Mouse (Mus musculus) midbrain, embryonic 13.5 days (tissue): ENCODE data around the gene Gcsh. TPM values are rescaled to one million over a fixed set of nuclear protein-coding genes. Genes with fewer than 3 reads are reported as not detected.

Experiments used
- ATAC-seq: fragments of 200-750 bp; cut with Nextera tagmentation; 2 replicates; pipeline ENCODE4 v1.8.0; 2017; ENCODE audit warnings: mild to moderate bottlenecking, moderate TSS enrichment, moderate library complexity
- H3K27ac ChIP-seq: fragments of 300-500 bp; sonication (generic); 2 replicates; pipeline ENCODE4 v1.5.1; 2015; ENCODE audit warnings: inconsistent platforms, mild to moderate bottlenecking, moderate library complexity
- H3K27me3 ChIP-seq: fragments of 300-500 bp; sonication (generic); 2 replicates; pipeline ENCODE4 v1.6.1; 2015; ENCODE audit warnings: mild to moderate bottlenecking, inconsistent platforms
- H3K36me3 ChIP-seq: fragments of 300-500 bp; sonication (generic); 2 replicates; pipeline ENCODE4 v1.6.1; 2015; ENCODE audit warnings: mild to moderate bottlenecking, inconsistent platforms
- H3K4me1 ChIP-seq: fragments of 300-500 bp; sonication (generic); replicated peaks from 2 replicates; pipeline ENCODE4 v1.6.1; 2015; ENCODE audit warnings: inconsistent platforms
- H3K4me2 ChIP-seq: fragments of 300-500 bp; sonication (generic); replicated peaks from 2 replicates; pipeline ENCODE4 v1.6.1; 2015; ENCODE audit warnings: moderate library complexity, mild to moderate bottlenecking, inconsistent platforms
- H3K4me3 ChIP-seq: fragments of 300-500 bp; sonication (generic); replicated peaks from 2 replicates; pipeline ENCODE4 v1.5.1; 2015; ENCODE audit warnings: mild to moderate bottlenecking, inconsistent platforms
- H3K9ac ChIP-seq: fragments of 300-500 bp; sonication (generic); replicated peaks from 2 replicates; pipeline ENCODE4 v1.6.1; 2015; ENCODE audit warnings: mild to moderate bottlenecking, inconsistent platforms
- H3K9me3 ChIP-seq: fragments of 300-500 bp; sonication (generic); 2 replicates; pipeline ENCODE4 v1.6.1; 2016; ENCODE audit warnings: mild to moderate bottlenecking, inconsistent platforms
- WGBS: fragments of 180-500 bp; shearing (Covaris S2); methylation state at CpG from one replicate; pipeline ENCODE4 v1.1.7; 2015; 5-methylcytosine and 5-hydroxymethylcytosine counted together
- polyA plus RNA-seq: library from polyadenylated mRNA; unstranded; fragments of >200 nt; fragmentation: Nextera tagmentation; extraction: Ambion mirVana; gene quantifications from 2 replicates; pipeline ENCODE4 v1.2.1, GENCODE M21; 2015

Gcsh gene
- polyA plus RNA-seq, 1 experiment from 2014 or later: 88.9 TPM

DNA sequence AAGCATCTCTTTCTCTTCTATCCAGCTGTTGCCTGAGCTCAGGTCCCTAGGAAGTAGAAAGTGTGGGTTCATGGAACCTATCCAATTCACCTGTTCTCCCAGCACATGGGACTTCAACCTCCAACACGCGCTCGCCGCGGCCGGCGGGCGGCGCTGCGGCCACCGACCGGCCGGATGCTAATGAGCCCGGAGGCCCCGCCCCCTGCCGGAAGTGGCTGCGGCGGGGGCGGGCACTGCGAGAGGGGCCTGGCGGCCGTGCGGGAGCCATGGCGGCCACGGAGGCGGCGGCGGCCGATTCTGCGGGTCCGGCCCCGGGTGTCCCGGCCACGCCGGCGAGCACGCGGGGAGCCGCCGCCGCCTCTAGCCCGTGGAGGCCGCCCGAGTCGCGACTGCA is 50.2 kb downstream of the Gcsh start, which contains the start of gene Atmin:
Gene Atmin (plus strand): TSS at position 233 of the 394 bp plus-strand sequence.
- peak within 1 kb of the TSS; percentile 90 for H3K4me3 ChIP-seq
- H3K9ac ChIP-seq: peak within 1 kb of the TSS; percentile 93
- WGBS: under 1% methylated on average over 38 of the region's 46 CpGs

DNA sequence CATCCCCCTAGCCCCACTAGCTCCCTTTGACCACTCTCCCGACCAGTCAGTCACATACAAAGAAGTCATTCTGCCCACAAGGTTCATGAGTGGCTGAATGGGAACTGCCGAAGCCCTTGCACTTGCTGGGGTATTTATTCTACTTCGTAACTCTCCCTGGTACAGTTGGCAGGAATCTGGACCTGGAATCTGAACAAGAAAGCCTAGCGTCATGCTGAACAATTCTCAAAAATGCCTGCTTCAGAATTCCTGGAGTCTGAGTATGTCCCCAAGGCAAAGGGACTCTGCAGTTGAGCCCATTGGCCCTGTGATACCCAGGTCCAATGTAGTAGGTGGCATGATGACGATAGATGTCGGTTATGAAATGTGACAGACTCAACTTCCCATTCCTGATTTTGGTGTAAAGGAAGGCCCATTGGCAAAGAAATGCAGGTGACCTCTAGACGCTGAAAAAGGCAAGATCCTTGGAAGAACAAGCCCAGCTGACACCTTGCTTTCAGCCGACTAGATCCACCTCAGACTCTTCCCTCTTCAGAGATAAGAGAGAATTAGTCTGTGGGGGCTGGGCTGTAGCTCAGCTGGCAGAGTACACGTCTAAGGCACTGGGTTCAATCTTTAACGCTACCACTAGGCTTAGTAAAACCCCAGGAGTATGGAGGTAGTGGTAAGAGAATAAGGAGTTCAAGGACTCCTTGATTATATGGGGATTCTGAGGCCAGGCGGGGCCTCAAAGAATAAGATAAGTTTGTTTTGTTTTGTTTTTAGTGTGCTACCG is 50.9 kb downstream of the Gcsh start:
- Histone ChIP-seq H3K27ac (peak overlapping the region; percentile 19; the same call in 1 of the 2 replicates), H3K36me3 (peaks cover 4% of the 10 kb centered on the region; the same call in 1 of the 2 replicates), H3K4me2 (peak overlapping the region; percentile 97; the same call in 1 of the 2 replicates), H3K4me3 (no peak overlapping the region), H3K4me1 (peaks cover 31% of the 10 kb centered on the region), H3K9ac (no peak overlapping the region), H3K9me3 (no peaks in the 10 kb centered on the region), H3K27me3 (no peaks in the 10 kb centered on the region)
- ATAC-seq: no peak
- 80% methylated on average over 12 of the region's 12 CpGs for WGBS

More for the DNA sequence above, 50.2 kb downstream of the Gcsh start, which contains the start of gene Atmin:
- H3K4me1 ChIP-seq: peaks cover 31% of the 10 kb centered on the region
- H3K27ac ChIP-seq: peak within 1 kb of the TSS; percentile 56
- no peaks in the 10 kb centered on the region for H3K9me3 ChIP-seq
- peak within 1 kb of the TSS; percentile 97 for H3K4me2 ChIP-seq
- H3K27me3 ChIP-seq: no peaks in the 10 kb centered on the region
- ATAC-seq: peak; percentile 88
- 0 out of 2 replicates have a peak, but pooled peaks cover 2% of the 10 kb centered on the region for H3K36me3 ChIP-seq

DNA sequence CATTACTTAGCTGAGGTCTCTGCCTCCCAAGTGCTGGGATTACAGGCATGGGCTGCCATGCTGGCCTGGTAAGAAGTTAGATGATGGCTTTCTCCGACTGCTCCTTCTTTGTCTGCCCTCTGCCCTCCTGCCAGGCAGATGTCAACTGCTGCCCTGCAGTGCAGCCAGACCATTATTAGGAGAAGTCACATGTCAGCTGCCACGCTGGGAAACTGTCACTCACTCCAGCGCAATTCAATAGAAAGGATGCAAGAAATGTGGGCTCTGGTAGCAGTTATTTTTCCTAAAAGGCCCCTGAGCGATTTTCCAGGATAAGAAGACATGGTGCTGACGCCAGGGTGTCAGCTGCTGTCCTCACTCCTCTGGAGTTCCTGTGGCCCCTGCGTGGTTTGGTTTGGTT is 57.8 kb downstream of the Gcsh start:
- Histone ChIP-seq H3K9ac (no peak overlapping the region), H3K36me3 (peaks cover 52% of the 10 kb centered on the region), H3K4me1 (no peaks in the 10 kb centered on the region), H3K4me3 (no peak overlapping the region), H3K27ac (no peak overlapping the region), H3K4me2 (no peak overlapping the region), H3K9me3 (no peaks in the 10 kb centered on the region), H3K27me3 (no peaks in the 10 kb centered on the region)
- WGBS: 37% methylated on average over 6 of the region's 6 CpGs
- no peak for ATAC-seq

DNA sequence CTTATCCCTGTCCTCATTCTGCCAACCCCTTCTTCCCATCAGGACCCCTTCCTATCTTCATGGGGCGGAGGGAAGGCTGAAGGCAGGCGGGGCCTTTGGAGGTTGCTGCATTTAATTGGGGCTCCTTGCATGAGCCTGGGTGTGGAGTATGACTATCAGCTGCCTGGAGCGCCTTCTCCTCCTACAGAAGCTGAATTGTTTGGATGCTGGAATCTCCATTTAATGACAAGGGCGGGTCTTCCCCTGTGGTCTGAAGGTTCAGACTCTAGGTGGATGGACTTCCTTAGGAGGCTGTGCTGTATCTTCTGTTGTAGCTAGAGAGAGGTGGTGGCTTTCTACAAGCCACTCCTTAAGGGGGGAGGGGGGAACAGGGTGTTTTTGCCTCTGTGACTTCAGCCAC is 58.4 kb downstream of the Gcsh start:
- Histone ChIP-seq H3K27me3 (no peaks in the 10 kb centered on the region), H3K27ac (no peak overlapping the region), H3K9ac (no peak overlapping the region), H3K4me3 (no peak overlapping the region), H3K9me3 (no peaks in the 10 kb centered on the region), H3K4me2 (no peak overlapping the region), H3K36me3 (peaks cover 52% of the 10 kb centered on the region), H3K4me1 (no peaks in the 10 kb centered on the region)
- 94% methylated on average over 4 of the region's 4 CpGs for WGBS
- no peak for ATAC-seq

Other genes starting within 250 kb of the Gcsh start
- 45.1 and 46.3 TPM in 2 replicates for gene Cmc2, start 72.1 kb downstream of the Gcsh start, polyA plus RNA-seq
- 18.5 and 20.0 TPM in 2 replicates for gene Cenpn, start 71.8 kb downstream of the Gcsh start, polyA plus RNA-seq
- 18.1 and 20.1 TPM in 2 replicates for gene Atmin, start 50.1 kb downstream of the Gcsh start, polyA plus RNA-seq
- gene 1700030J22Rik, start 14.6 kb downstream of the Gcsh start, polyA plus RNA-seq: 4.8 and 6.7 TPM in 2 replicates
- gene Pkd1l2, start 88.9 kb upstream of the Gcsh start, polyA plus RNA-seq: not detected in 2 replicates
- 0.08 and 0.13 TPM in 2 replicates for gene Bco1, start 102.3 kb upstream of the Gcsh start, polyA plus RNA-seq
- 2.9 and 3.0 TPM in 2 replicates for gene Gan, start 164.6 kb upstream of the Gcsh start, polyA plus RNA-seq